Mouse (Mus musculus) induced T-regulatory cell, adult 2 months (primary cell): Measurements from ENCODE around the gene Plekhh1.

Experiments used
- DNase-seq: peaks from one replicate; pipeline ENCODE4 v3.0.0-alpha.2; 2012; ENCODE audit warnings: low read depth

Plekhh1 gene

GRCm38 (mm10) chr12:79072576-79072975 is 43.6 kb downstream of the Plekhh1 start:
- no peak for DNase-seq

GRCm38 (mm10) chr12:79073362-79073761 is 44.4 kb downstream of the Plekhh1 start:
- DNase-seq, result no peak

- peak; percentile 91 for DNase-seq
These were observed 60.3 kb downstream of the Plekhh1 start, which contains the start of gene Pigh for GRCm38 (mm10) chr12:79089182-79089812. TSS of gene Pigh (minus strand) at chr12:79089651.

- peak; percentile 82 for DNase-seq
These were observed 63.6 kb downstream of the Plekhh1 start for GRCm38 (mm10) chr12:79092569-79092968.

- peak; percentile 73 for DNase-seq
These were observed 68.3 kb downstream of the Plekhh1 start for GRCm38 (mm10) chr12:79097106-79097752.

GRCm38 (mm10) chr12:79103773-79104172 is 74.8 kb downstream of the Plekhh1 start:
- DNase-seq, result no peak

- peak; percentile 35 for DNase-seq
These were observed 75.6 kb downstream of the Plekhh1 start for GRCm38 (mm10) chr12:79104544-79104943.

GRCm38 (mm10) chr12:79105312-79105711 is 76.3 kb downstream of the Plekhh1 start:
- no peak for DNase-seq

GRCm38 (mm10) chr12:79118991-79119390 is 90.0 kb downstream of the Plekhh1 start:
- DNase-seq, result no peak

- peak; percentile 41 for DNase-seq
These were observed 93.9 kb downstream of the Plekhh1 start for GRCm38 (mm10) chr12:79122820-79123219.

- peak; percentile 87 for DNase-seq
These were observed 101.6 kb downstream of the Plekhh1 start, which contains the start of gene Arg2 for GRCm38 (mm10) chr12:79130299-79131177. TSS of gene Arg2 (plus strand) at chr12:79130777.
